Mouse (Mus musculus) WW6 (cell line): ENCODE measurements around the gene Cox8c.

Experiments used
- DNase-seq: peaks from one replicate; pipeline ENCODE4 v3.0.0-alpha.2; 2013; ENCODE audit warnings: low read depth, low spot score

Cox8c gene

GRCm38 (mm10) chr12:102899091-102899490, at the start of gene Cox8c:
TSS of gene Cox8c (plus strand) at chr12:102899316.
- DNase-seq = no peak

GRCm38 (mm10) chr12:102860806-102861205, 38.3 kb upstream of the Cox8c start:
- no peak for DNase-seq

GRCm38 (mm10) chr12:102869802-102870201, 29.3 kb upstream of the Cox8c start:
- DNase-seq = no peak

GRCm38 (mm10) chr12:102870527-102870926, 28.6 kb upstream of the Cox8c start:
- no peak for DNase-seq

GRCm38 (mm10) chr12:102877301-102878030, 21.6 kb upstream of the Cox8c start:
- DNase-seq = peak; percentile 22

- peak; percentile 73 for DNase-seq
Measured at GRCm38 (mm10) chr12:102878031-102878823, 20.9 kb upstream of the Cox8c start, which contains the start of gene Btbd7. TSS of gene Btbd7 (minus strand) at chr12:102878471.

- DNase-seq = no peak
Measured at GRCm38 (mm10) chr12:102878901-102879300, 20.2 kb upstream of the Cox8c start.

- DNase-seq = no peak
Measured at GRCm38 (mm10) chr12:102885735-102886134, 13.4 kb upstream of the Cox8c start.

GRCm38 (mm10) chr12:102887366-102887765, 11.8 kb upstream of the Cox8c start:
- DNase-seq = no peak

- DNase-seq = no peak
Measured at GRCm38 (mm10) chr12:102888568-102888967, 10.5 kb upstream of the Cox8c start.

- no peak for DNase-seq
Measured at GRCm38 (mm10) chr12:102908191-102908590, 9.1 kb downstream of the Cox8c start.

GRCm38 (mm10) chr12:102916073-102916472, 17.0 kb downstream of the Cox8c start:
- no peak for DNase-seq

- no peak for DNase-seq
Measured at GRCm38 (mm10) chr12:102929764-102930163, 30.6 kb downstream of the Cox8c start.

GRCm38 (mm10) chr12:102930335-102930734, 31.2 kb downstream of the Cox8c start:
- DNase-seq = no peak

GRCm38 (mm10) chr12:102930789-102931188, 31.7 kb downstream of the Cox8c start:
- DNase-seq = no peak

- no peak for DNase-seq
Measured at GRCm38 (mm10) chr12:102935892-102936291, 36.8 kb downstream of the Cox8c start.

GRCm38 (mm10) chr12:102945571-102945970, 46.5 kb downstream of the Cox8c start:
- DNase-seq = no peak

- DNase-seq = no peak
Measured at GRCm38 (mm10) chr12:102947826-102948225, 48.7 kb downstream of the Cox8c start.

- DNase-seq = no peak
Measured at GRCm38 (mm10) chr12:102948778-102949394, 49.8 kb downstream of the Cox8c start, which contains the start of gene Unc79. TSS of gene Unc79 (plus strand) at chr12:102948859.

- DNase-seq = no peak
Measured at GRCm38 (mm10) chr12:102949395-102950208, 50.5 kb downstream of the Cox8c start.
